Comparison of ENCODE assay signal across 8 mouse cellular contexts in the genomic region with DNA sequence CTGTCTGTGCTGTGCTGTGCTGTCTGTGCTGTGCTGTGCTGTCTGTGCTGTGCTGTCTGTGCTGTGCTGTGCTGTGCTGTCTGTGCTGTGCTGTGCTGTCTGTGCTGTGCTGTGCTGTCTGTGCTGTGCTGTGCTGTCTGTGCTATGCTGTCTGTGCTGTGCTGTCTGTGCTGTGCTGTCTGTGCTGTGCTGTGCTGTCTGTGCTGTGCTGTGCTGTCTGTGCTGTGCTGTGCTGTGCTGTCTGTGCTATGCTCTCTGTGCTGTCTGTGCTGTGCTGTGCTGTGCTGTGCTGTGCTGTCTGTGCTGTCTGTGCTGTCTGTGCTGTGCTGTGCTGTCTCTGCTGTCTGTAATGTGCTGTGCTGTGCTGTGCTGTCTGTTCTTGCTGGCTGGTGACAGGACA.
A peak's percentile ranks its signal among the peaks of the same experiment; 100 is the strongest.
DNase-seq lines count a peak whose midpoint lies in the region; ATAC-seq and TF ChIP-seq lines count a peak whose summit lies in the region.
"Not testable (repeated sequence)": the region's sequence is repeated elsewhere in the genome, so short reads cannot be mapped to it uniquely, and the experiment has no call there.

No protein-coding gene starts in this region.

- H3K27me3 ChIP-seq in E14TG2a.4 (ENCODE audit: insufficient read depth, low read length); embryonic facial prominence, embryonic 14.5 days (replicated peaks; ENCODE audit: control insufficient read depth, insufficient read depth, low read length); hindbrain, embryonic 13.5 days; limb, embryonic 12.5 days; lung, embryonic 14.5 days (ENCODE audit: insufficient read depth, low read length); midbrain, embryonic 16.5 days (ENCODE audit: control insufficient read depth, insufficient read depth, low read depth, low read length); stomach, embryonic 14.5 days (ENCODE audit: control insufficient read depth, insufficient read depth, low read length): not testable (repeated sequence)

- not testable (repeated sequence) for H3K9ac ChIP-seq in embryonic facial prominence, embryonic 14.5 days (ENCODE audit: low read depth, low read length); hindbrain, embryonic 13.5 days; limb, embryonic 12.5 days (replicated peaks); lung, embryonic 14.5 days; midbrain, embryonic 16.5 days (ENCODE audit: low read depth, low read length); stomach, embryonic 14.5 days (replicated peaks; ENCODE audit: low read depth, low read length)

- DNase-seq in embryonic facial prominence, embryonic 14.5 days (ENCODE audit: low spot score); lung, embryonic 14.5 days: not testable (repeated sequence)
- peak; percentile 34 for DNase-seq in gastrocnemius, postnatal 25 days

- ATAC-seq in embryonic facial prominence, embryonic 14.5 days (ENCODE audit: low read depth), result peak; percentile 50
- peak; percentile 80 for ATAC-seq in hindbrain, embryonic 13.5 days (ENCODE audit: low FRiP score)
- peak; percentile 77 for ATAC-seq in limb, embryonic 12.5 days (ENCODE audit: insufficient number of reproducible peaks, insufficient read depth, low FRiP score, low TSS enrichment, low read depth)
- peak; percentile 35; the same call in 1 of the 2 replicates for ATAC-seq in lung, embryonic 14.5 days (ENCODE audit: insufficient read depth)
- ATAC-seq in midbrain, embryonic 16.5 days, result peak; percentile 75
- peak; percentile 62 for ATAC-seq in stomach, embryonic 14.5 days (ENCODE audit: insufficient number of reproducible peaks, insufficient read depth, low FRiP score, low read depth)

- H3K36me3 ChIP-seq in E14TG2a.4 (ENCODE audit: insufficient read depth, low read length); embryonic facial prominence, embryonic 14.5 days (ENCODE audit: control insufficient read depth, insufficient read depth, low read length); hindbrain, embryonic 13.5 days; limb, embryonic 12.5 days; lung, embryonic 14.5 days (ENCODE audit: insufficient read depth); midbrain, embryonic 16.5 days (ENCODE audit: control insufficient read depth, insufficient read depth, low read length); stomach, embryonic 14.5 days (ENCODE audit: control insufficient read depth, insufficient read depth, low read length): not testable (repeated sequence)

- H3K27ac ChIP-seq in embryonic facial prominence, embryonic 14.5 days (replicated peaks; ENCODE audit: low read depth, low read length); hindbrain, embryonic 13.5 days; limb, embryonic 12.5 days; lung, embryonic 14.5 days (ENCODE audit: low read depth); midbrain, embryonic 16.5 days (ENCODE audit: low read length); stomach, embryonic 14.5 days (ENCODE audit: low read length): not testable (repeated sequence)

- H3K4me1 ChIP-seq in E14TG2a.4 (replicated peaks; ENCODE audit: low read depth, low read length); embryonic facial prominence, embryonic 14.5 days (ENCODE audit: control insufficient read depth, insufficient read depth, low read length); hindbrain, embryonic 13.5 days (replicated peaks); limb, embryonic 12.5 days (replicated peaks); lung, embryonic 14.5 days (ENCODE audit: insufficient read depth); midbrain, embryonic 16.5 days (ENCODE audit: control insufficient read depth, insufficient read depth, low read length); stomach, embryonic 14.5 days (ENCODE audit: control insufficient read depth, insufficient read depth, low read length): not testable (repeated sequence)

- H3K4me2 ChIP-seq in embryonic facial prominence, embryonic 14.5 days (ENCODE audit: low read depth, low read length); hindbrain, embryonic 13.5 days; limb, embryonic 12.5 days; lung, embryonic 14.5 days; midbrain, embryonic 16.5 days (ENCODE audit: low read length); stomach, embryonic 14.5 days (replicated peaks; ENCODE audit: low read depth, low read length): not testable (repeated sequence)

- TF ChIP-seq CTCF in E14TG2a.4 (conservative IDR thresholded peaks at IDR 0.05; ENCODE audit: low read length); lung, embryonic 14.5 days (IDR thresholded peaks at IDR 0.05; ENCODE audit: low read depth): not testable (repeated sequence)

- H3K9me3 ChIP-seq in E14TG2a.4 (ENCODE audit: low read length), result peaks cover 61% of the 10 kb centered on the region
- H3K9me3 ChIP-seq in embryonic facial prominence, embryonic 14.5 days (ENCODE audit: control insufficient read depth, low read length), result peaks cover 35% of the 10 kb centered on the region
- peaks cover 43% of the 10 kb centered on the region for H3K9me3 ChIP-seq in hindbrain, embryonic 13.5 days
- peaks cover 40% of the 10 kb centered on the region for H3K9me3 ChIP-seq in limb, embryonic 12.5 days
- H3K9me3 ChIP-seq in lung, embryonic 14.5 days (ENCODE audit: low read depth, low read length), result peaks cover 25% of the 10 kb centered on the region
- H3K9me3 ChIP-seq in midbrain, embryonic 16.5 days (replicated peaks; ENCODE audit: control insufficient read depth, low read length, poor library complexity, severe bottlenecking), result peaks cover 24% of the 10 kb centered on the region
- peaks cover 28% of the 10 kb centered on the region for H3K9me3 ChIP-seq in stomach, embryonic 14.5 days (ENCODE audit: control insufficient read depth, low read depth, low read length)

- peak overlapping the region; percentile 11; the same call in 1 of the 2 replicates for H3K4me3 ChIP-seq in E14TG2a.4 (replicated peaks; ENCODE audit: low read length)
- not testable (repeated sequence) for H3K4me3 ChIP-seq in embryonic facial prominence, embryonic 14.5 days (ENCODE audit: low read depth, low read length); hindbrain, embryonic 13.5 days; limb, embryonic 12.5 days (replicated peaks); lung, embryonic 14.5 days (ENCODE audit: low read depth, low read length); midbrain, embryonic 16.5 days (ENCODE audit: low read depth, low read length); stomach, embryonic 14.5 days (ENCODE audit: low read depth, low read length)
